Mouse (Mus musculus): ENCODE measurements around the gene Acp7.
A peak's percentile ranks its signal among the peaks of the same experiment; 100 is the strongest.

Acp7 gene

GRCm38 (mm10) chr7:28598951-28599350 is 32.2 kb downstream of the Acp7 start:
- DNase-seq, result no peak

DNA sequence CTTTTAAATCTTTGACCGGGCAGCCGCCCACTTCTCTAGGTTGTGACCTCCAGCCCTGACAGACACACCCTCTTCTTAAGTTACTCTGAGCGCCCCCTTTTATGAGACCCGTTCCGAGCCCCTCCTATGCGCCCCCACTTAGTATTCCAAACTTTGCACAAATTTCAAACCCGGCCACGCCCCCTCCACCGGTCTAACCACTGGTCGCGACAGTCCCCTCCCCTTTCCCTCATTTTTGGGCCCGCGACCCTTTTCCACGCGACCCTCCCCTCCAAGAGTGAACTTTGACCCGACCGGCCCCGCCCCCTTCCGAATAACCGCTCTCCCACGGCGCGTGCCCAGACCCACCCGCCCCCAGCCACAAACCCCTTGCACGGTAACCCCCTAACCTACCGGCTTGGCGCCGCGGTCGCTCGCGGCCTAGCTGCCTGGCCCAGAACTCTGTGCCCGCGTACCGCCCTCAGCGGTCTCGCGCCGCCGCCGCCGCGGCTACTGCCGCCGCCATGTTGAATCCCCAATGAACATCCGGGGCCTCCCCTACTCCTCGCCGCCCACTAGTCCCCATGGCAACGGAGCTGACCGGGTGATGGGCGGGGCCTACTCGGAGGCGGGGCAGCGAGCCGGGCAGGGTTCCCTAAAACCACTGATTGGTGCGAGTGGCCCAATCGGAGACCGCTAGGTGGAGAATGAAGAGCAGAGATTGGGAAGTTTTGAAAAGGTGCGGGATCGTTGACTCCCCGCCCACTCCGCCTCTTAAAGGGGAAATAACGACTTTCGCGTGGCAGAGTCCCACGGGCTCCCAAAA is 33.3 kb downstream of the Acp7 start, which contains the start of the genes Samd4b and Pak4:
TSS of gene Samd4b (minus strand) at position 503 of the 805 bp plus-strand sequence.
TSS of gene Pak4 (minus strand) at position 544 of the 805 bp plus-strand sequence.
- peak; percentile 100 for DNase-seq

DNA sequence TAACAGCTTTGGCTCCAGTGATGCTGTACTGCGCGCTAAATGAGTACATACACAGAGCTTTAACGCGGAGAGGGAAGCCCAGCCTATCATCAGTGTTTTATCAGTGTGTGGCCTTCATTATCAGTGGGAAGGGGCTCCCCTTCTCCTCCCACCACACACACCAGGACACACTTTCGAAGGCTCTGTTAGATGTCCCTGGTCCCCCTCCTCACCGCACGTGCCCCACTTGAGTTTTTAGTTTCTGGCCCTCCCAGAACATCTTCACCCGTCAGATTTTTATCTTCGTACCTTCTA is 33.9 kb downstream of the Acp7 start:
- no peak for DNase-seq

DNA sequence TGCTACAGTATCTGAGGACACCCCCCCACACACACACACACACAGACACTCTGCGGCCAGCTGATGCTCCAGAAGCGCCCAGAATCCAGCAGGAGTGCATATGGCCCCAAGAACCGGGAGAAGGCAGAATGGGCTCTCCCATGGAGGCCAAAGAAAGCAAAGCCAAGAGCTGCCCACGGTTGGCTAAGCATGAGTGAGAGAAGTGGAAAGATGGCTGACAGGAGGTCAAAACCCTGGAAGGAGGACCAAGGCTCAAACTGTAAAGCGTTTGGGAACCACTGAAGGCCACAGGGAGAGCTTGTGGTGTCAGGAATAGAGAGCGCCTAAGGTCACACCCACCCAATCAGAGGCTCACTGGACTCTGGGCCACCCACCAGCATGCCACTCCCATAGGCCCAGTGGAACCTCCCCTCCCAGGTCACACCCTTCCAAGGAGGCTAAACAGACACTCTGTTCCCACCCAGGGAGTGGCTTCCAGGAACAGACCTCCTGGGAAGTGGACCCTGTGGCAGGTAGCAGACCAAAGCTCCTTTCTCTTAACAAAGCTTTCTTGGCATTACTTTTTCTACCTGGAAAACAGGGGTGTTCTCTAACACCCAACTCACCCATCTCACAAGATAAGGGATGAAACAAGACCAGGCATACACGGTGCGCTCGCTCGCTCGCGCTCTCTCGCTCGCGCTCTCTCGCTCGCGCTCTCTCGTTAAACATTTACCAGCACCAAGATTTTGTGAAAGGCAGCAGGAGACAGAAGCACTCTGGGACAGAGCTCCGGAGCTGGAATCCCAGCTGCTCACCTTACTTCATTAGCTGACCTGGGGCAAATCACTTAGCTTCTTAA is 34.5 kb downstream of the Acp7 start:
- DNase-seq, result peak; percentile 91

DNA sequence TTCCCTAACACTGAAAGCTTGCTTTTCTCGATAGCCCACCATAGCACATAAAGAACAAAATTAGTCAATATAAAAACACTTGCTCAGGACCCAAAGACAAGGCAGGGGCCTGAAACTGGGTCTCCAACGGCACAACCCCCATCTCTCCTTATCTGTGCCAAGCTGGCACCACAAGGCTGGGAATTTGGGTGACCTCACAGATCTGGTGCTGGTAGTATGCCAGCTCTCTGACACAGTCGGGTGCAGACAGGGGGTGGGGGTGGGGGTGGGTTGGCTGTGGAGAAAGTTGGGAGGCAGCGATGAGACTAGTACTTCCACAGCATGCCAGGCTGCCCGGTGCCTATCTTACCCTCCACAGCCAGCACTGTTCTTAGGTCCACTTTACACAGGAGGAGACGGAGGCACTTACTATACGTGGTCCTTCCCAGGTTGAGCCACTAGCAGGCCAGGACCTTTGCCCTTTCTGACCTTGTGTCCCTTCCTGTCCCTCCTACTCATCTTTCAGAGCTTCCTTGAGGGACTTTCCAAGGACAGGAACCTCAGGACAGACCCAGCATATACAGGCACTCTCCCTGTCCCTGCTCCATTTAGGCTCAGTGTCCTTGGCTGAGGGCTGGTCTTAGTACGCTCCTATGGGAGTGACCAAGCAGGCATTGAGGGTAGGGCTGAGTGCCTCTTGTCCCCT is 35.2 kb downstream of the Acp7 start:
- peak; percentile 56 for DNase-seq

DNA sequence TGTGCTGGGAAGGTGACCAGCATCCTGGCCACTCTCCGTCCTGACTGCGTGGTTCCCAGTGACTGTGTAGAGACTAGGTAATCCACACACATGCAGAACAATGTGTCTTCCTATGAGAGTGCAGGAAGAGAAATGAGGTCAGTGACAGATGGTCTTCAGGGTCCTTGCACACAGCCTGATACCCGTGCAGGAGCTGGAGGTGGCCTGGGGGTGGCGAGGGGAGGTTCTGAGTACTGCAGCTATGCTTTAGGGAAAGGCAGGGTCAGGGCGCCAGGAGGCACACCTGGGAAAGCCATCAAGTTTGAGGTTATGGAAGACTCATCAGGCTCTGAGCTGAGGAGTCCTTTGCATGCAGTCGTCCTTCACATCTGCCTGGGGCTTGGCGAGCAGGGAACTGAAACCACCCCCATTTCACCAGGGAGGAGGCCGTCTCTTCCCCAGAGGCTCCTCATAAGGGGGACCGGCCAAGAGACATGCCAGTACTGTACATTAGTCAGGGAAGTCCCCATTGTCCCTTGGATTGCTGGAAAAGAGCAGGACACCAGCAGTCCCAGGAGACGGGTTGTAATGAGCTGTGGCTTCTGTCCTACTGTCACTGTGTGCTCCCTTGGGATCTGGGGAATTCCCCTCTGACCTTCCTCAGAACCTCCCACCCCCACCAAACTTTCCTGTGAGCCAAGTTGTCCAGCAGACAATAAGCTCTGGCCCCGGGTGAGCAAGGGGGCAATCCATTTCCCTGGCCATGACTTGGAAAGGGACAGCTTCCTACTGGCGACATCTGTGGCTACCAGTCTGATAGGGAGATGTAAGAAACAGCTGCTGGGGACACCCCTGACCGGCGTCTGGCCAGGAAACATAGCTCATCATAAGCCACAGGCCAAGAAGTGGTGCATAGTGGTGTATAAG is 37.7 kb downstream of the Acp7 start:
- peak; percentile 77 for DNase-seq

- no peak for DNase-seq
Observed at GRCm38 (mm10) chr7:28591862-28592261, 39.3 kb downstream of the Acp7 start.

- peak; percentile 79 for DNase-seq
Observed at GRCm38 (mm10) chr7:28587644-28588043, 43.5 kb downstream of the Acp7 start.

GRCm38 (mm10) chr7:28586663-28587411 is 44.3 kb downstream of the Acp7 start:
- DNase-seq, result no peak

DNA sequence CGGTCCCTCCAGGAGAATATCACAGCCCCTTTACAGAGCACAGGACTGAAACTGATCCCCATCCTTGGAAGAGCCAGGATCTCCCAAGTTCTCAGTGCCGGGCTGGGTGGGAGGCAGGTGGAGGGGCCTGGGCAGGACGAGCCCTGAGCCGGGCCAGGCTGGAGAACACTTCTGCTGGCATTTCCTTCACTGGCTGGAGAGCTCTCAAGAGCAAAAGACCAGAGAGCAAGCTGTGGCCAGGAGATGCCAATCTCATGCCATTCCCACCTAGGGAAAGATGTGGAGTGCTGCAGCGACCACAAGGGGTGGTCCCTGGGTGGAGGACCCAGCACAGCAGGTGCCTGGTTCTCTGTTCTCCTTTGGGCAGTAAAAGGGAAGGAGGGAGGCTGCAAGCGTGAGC is 46.1 kb downstream of the Acp7 start:
- DNase-seq, result no peak

DNA sequence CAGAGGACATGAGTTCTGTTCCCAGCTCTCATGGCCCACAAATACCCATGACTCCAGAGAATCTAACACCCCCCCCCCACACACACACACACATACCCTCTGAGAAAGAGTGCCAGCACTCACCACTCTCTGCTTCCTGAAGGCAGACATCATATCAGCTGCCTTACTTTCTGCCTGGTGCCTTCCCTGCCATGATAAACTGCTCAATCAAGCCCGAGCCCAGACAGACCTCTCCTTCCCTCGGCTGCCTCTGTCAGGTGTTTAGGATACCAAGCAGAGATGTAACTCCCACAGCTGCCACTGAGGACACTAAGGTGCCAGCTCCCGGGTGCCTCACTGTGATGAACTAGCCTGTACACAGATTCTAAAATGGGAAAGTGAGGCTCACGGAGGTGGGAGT is 46.7 kb downstream of the Acp7 start:
- no peak for DNase-seq

- no peak for DNase-seq
Observed at GRCm38 (mm10) chr7:28583570-28584344, 47.4 kb downstream of the Acp7 start.

GRCm38 (mm10) chr7:28582841-28583240 is 48.3 kb downstream of the Acp7 start:
- no peak for DNase-seq

DNA sequence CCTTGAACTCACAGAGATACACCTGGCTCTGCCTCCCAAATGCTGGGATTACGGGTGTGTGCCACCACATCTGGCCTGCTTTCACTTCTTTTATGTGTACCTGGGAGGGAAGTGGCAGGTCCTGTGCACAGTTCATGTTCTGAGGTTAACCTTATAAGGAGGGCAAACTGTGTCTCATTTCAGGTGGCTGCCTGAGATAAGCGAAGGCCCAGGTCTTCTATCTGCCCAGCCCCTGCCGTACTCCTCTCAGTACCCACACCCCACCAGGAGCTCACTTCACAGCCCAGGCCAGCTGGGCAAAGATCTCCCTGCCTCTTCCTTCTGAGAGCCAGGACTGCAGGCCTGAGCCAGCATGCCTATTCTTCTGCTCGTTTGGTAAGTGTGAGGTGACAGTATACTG is 49.4 kb downstream of the Acp7 start:
- DNase-seq, result no peak

DNA sequence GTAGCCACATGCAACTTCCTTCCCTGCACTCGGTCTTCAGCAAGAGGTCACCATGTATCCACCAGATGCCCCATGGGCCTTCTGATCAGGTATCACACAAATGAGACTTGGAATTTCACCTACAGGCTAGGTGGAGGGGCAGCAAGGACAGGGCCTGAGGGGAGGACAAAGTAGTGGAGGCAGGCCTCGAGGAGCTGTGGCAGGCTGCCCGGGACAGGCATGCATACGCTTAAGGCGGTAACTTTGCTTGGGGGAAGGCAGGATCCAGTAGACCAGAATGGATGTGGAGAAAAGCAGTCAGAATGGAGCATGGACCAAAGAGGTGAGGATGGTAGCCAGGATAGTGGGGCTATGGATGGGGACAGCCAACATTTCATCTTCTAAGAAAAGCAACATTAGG is 51.3 kb downstream of the Acp7 start:
- DNase-seq, result no peak

GRCm38 (mm10) chr7:28578543-28579053 is 52.5 kb downstream of the Acp7 start:
- DNase-seq, result no peak

GRCm38 (mm10) chr7:28577826-28578542 is 53.1 kb downstream of the Acp7 start:
- peak; percentile 80 for DNase-seq

DNA sequence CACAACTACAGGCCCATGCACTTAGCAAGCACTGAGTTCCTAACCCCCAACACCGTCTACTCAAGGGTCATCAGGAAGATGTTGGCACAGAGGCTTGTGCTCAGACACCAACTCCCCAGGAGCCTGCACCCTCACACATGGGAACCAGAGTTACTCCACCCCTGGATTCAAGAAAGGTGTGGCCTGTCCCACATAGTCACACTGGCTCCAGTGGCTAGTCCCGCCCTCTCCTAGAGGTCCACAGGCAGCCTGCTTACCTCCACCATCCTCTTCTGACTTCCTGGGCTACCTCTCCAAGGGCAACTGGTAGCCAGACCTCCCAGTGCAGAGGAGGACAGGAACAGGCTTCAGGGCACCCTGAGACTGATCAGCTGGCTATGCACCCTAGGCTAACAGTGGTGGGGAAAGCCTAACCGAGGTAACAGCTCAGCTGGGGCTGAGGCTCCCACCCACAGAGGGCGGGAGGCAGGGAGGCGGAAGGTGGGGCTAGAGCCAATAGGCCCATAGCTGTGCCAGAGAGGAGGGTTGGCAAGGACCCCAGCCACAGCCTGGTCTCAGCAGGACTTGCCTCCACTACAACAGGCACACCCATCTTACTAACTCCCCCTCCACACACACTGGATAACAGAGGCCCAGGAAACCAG is 54.7 kb downstream of the Acp7 start:
- DNase-seq, result peak; percentile 74

DNA sequence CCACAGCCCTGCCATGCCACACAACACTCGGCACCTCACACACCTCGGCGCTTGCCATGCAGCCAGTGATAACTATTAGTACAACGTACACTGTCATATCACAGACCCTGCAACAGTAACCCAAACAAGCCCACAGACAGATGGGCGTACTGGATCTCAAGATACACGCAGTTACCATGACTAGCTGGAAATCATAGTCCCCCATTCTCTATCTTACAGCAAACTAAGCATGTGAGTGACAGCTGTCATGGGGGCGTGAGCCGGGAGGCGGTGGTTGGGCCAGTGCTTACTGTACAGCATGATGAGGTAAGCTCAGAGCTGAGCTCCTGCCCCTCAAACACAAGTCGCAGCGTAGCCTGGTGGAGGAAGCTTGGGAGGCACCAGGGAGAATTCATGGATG is 55.5 kb downstream of the Acp7 start:
- no peak for DNase-seq

Data from kidney, adult 9 months (tissue).